Mouse (Mus musculus): ENCODE measurements around the gene Vegfd. TPM values are rescaled to one million over a fixed set of nuclear protein-coding genes. Genes with fewer than 3 reads are reported as not detected.

Vegfd gene
- polyA plus RNA-seq, 1 experiment from 2014 or later, result 0.66 TPM

GRCm38 (mm10) chrX:164420518-164420917 lies 47.3 kb downstream of the Vegfd start:
- 20% methylated on average over 3 of the region's 3 CpGs for WGBS (ENCODE audit: insufficient replicate concordance)
- Histone ChIP-seq H3K4me2 (peak overlapping the region; percentile 74), H3K27me3 (no peaks in the 10 kb centered on the region), H3K27ac (peak overlapping the region; percentile 23; the same call in 1 of the 2 replicates), H3K36me3 (peaks cover 18% of the 10 kb centered on the region), H3K4me3 (replicated peaks) (peak overlapping the region; percentile 71), H3K9ac (peak overlapping the region; percentile 81), H3K4me1 (replicated peaks) (peaks cover 37% of the 10 kb centered on the region), H3K9me3 (replicated peaks) (no peaks in the 10 kb centered on the region)
- ATAC-seq (ENCODE audit: low read depth) (no peak), DNase-seq (no peak)

GRCm38 (mm10) chrX:164424821-164425220 lies 51.6 kb downstream of the Vegfd start:
- DNase-seq (no peak), ATAC-seq (ENCODE audit: low read depth) (peak; percentile 83)
- Histone ChIP-seq H3K27me3 (no peaks in the 10 kb centered on the region), H3K27ac (peak overlapping the region; percentile 75), H3K4me3 (replicated peaks) (peak overlapping the region; percentile 18; the same call in 1 of the 2 replicates), H3K9ac (peak overlapping the region; percentile 50; the same call in 1 of the 2 replicates), H3K9me3 (replicated peaks) (no peaks in the 10 kb centered on the region), H3K4me1 (replicated peaks) (peaks cover 35% of the 10 kb centered on the region), H3K36me3 (peaks cover 47% of the 10 kb centered on the region), H3K4me2 (peak overlapping the region; percentile 43)
- WGBS (ENCODE audit: insufficient replicate concordance), result 32% methylated on average over 1 of the region's 1 CpGs

- Histone ChIP-seq H3K4me3 (replicated peaks) (no peak overlapping the region), H3K4me1 (replicated peaks) (peaks cover 33% of the 10 kb centered on the region), H3K36me3 (peaks cover 69% of the 10 kb centered on the region), H3K27me3 (no peaks in the 10 kb centered on the region), H3K27ac (no peak overlapping the region), H3K9me3 (replicated peaks) (no peaks in the 10 kb centered on the region), H3K4me2 (no peak overlapping the region), H3K9ac (no peak overlapping the region)
- no peak for DNase-seq
- WGBS (ENCODE audit: insufficient replicate concordance), result 69% methylated on average over 4 of the region's 4 CpGs
- no peak for ATAC-seq (ENCODE audit: low read depth)
Observed at GRCm38 (mm10) chrX:164427295-164427694, 54.1 kb downstream of the Vegfd start.

- Histone ChIP-seq H3K4me3 (replicated peaks) (no peak overlapping the region), H3K27ac (no peak overlapping the region), H3K9me3 (replicated peaks) (no peaks in the 10 kb centered on the region), H3K36me3 (peaks cover 67% of the 10 kb centered on the region), H3K4me2 (no peak overlapping the region), H3K9ac (no peak overlapping the region), H3K4me1 (replicated peaks) (peaks cover 37% of the 10 kb centered on the region), H3K27me3 (no peaks in the 10 kb centered on the region)
- no peak for ATAC-seq (ENCODE audit: low read depth)
- no peak for DNase-seq
- WGBS (ENCODE audit: insufficient replicate concordance), result 72% methylated on average over 2 of the region's 2 CpGs
Observed at GRCm38 (mm10) chrX:164428224-164428623, 55.0 kb downstream of the Vegfd start.

GRCm38 (mm10) chrX:164430621-164431020 lies 57.4 kb downstream of the Vegfd start:
- Histone ChIP-seq H3K4me1 (replicated peaks) (peaks cover 19% of the 10 kb centered on the region), H3K4me2 (no peak overlapping the region), H3K36me3 (peaks cover 67% of the 10 kb centered on the region), H3K27me3 (no peaks in the 10 kb centered on the region), H3K9me3 (replicated peaks) (no peaks in the 10 kb centered on the region), H3K9ac (no peak overlapping the region), H3K4me3 (replicated peaks) (no peak overlapping the region), H3K27ac (no peak overlapping the region)
- no peak for DNase-seq
- no peak for ATAC-seq (ENCODE audit: low read depth)
- WGBS (ENCODE audit: insufficient replicate concordance), result 63% methylated on average over 6 of the region's 6 CpGs

- H3K27me3 ChIP-seq, result no peaks in the 10 kb centered on the region
- no peak for ATAC-seq (ENCODE audit: low read depth)
- no peak overlapping the region for H3K9ac ChIP-seq
- no peak overlapping the region for H3K4me2 ChIP-seq
- H3K36me3 ChIP-seq, result peaks cover 64% of the 10 kb centered on the region
- no peak overlapping the region for H3K4me3 ChIP-seq (replicated peaks)
- WGBS (ENCODE audit: insufficient replicate concordance), result 74% methylated on average over 2 of the region's 2 CpGs
- H3K9me3 ChIP-seq (replicated peaks), result no peaks in the 10 kb centered on the region
- H3K27ac ChIP-seq, result no peak overlapping the region
- peaks cover 16% of the 10 kb centered on the region for H3K4me1 ChIP-seq (replicated peaks)
- DNase-seq, result no peak
Observed at GRCm38 (mm10) chrX:164431133-164431532, 58.0 kb downstream of the Vegfd start.

- H3K27me3 ChIP-seq, result no peaks in the 10 kb centered on the region
- no peaks in the 10 kb centered on the region for H3K9me3 ChIP-seq (replicated peaks)
- ATAC-seq (ENCODE audit: low read depth), result no peak
- no peak overlapping the region for H3K27ac ChIP-seq
- peaks cover 16% of the 10 kb centered on the region for H3K4me1 ChIP-seq (replicated peaks)
- no peak overlapping the region for H3K9ac ChIP-seq
- peaks cover 64% of the 10 kb centered on the region for H3K36me3 ChIP-seq
- H3K4me2 ChIP-seq, result no peak overlapping the region
- no peak overlapping the region for H3K4me3 ChIP-seq (replicated peaks)
- no peak for DNase-seq
- 69% methylated on average over 6 of the region's 6 CpGs for WGBS (ENCODE audit: insufficient replicate concordance)
Observed at GRCm38 (mm10) chrX:164431541-164431940, 58.4 kb downstream of the Vegfd start.

- Histone ChIP-seq H3K4me1 (replicated peaks) (peaks cover 16% of the 10 kb centered on the region), H3K27me3 (no peaks in the 10 kb centered on the region), H3K9me3 (replicated peaks) (no peaks in the 10 kb centered on the region), H3K4me2 (no peak overlapping the region), H3K9ac (no peak overlapping the region), H3K4me3 (replicated peaks) (no peak overlapping the region), H3K27ac (no peak overlapping the region), H3K36me3 (peaks cover 55% of the 10 kb centered on the region)
- WGBS (ENCODE audit: insufficient replicate concordance), result 59% methylated on average over 9 of the region's 9 CpGs
- ATAC-seq (ENCODE audit: low read depth) (peak; percentile 47; the same call in 1 of the 2 replicates), DNase-seq (no peak)
Observed at GRCm38 (mm10) chrX:164432682-164433081, 59.5 kb downstream of the Vegfd start.

GRCm38 (mm10) chrX:164436709-164437108 lies 63.5 kb downstream of the Vegfd start, which contains the start of gene Asb11:
Asb11 (plus strand) TSS chrX:164436994.
- H3K27me3 ChIP-seq, result no peaks in the 10 kb centered on the region
- no peak within 1 kb of the TSS for H3K4me3 ChIP-seq (replicated peaks)
- no peak within 1 kb of the TSS for H3K27ac ChIP-seq
- H3K36me3 ChIP-seq, result peaks cover 23% of the 10 kb centered on the region
- no peak within 1 kb of the TSS for H3K4me2 ChIP-seq
- H3K9ac ChIP-seq, result no peak within 1 kb of the TSS
- no peaks in the 10 kb centered on the region for H3K9me3 ChIP-seq (replicated peaks)
- ATAC-seq (ENCODE audit: low read depth) (no peak), DNase-seq (no peak)
- 47% methylated on average over 8 of the region's 8 CpGs for WGBS (ENCODE audit: insufficient replicate concordance)
- H3K4me1 ChIP-seq (replicated peaks), result peaks cover 8% of the 10 kb centered on the region

GRCm38 (mm10) chrX:164439462-164439861 lies 66.3 kb downstream of the Vegfd start:
- Histone ChIP-seq H3K27me3 (no peaks in the 10 kb centered on the region), H3K4me2 (no peak overlapping the region), H3K4me1 (replicated peaks) (0 out of 2 replicates have a peak, but pooled peaks cover 2% of the 10 kb centered on the region), H3K9me3 (replicated peaks) (no peaks in the 10 kb centered on the region), H3K27ac (no peak overlapping the region), H3K36me3 (peaks cover 2% of the 10 kb centered on the region; the same call in 1 of the 2 replicates), H3K9ac (no peak overlapping the region), H3K4me3 (replicated peaks) (no peak overlapping the region)
- no peak for DNase-seq
- no peak for ATAC-seq (ENCODE audit: low read depth)
- WGBS (ENCODE audit: insufficient replicate concordance), result 69% methylated on average over 7 of the region's 7 CpGs

GRCm38 (mm10) chrX:164440140-164440539 lies 67.0 kb downstream of the Vegfd start:
- H3K36me3 ChIP-seq, result no peaks in the 10 kb centered on the region
- no peaks in the 10 kb centered on the region for H3K9me3 ChIP-seq (replicated peaks)
- DNase-seq (no peak), ATAC-seq (ENCODE audit: low read depth) (no peak)
- 74% methylated on average over 2 of the region's 2 CpGs for WGBS (ENCODE audit: insufficient replicate concordance)
- no peak overlapping the region for H3K4me2 ChIP-seq
- H3K4me3 ChIP-seq (replicated peaks), result no peak overlapping the region
- 0 out of 2 replicates have a peak, but pooled peaks cover 6% of the 10 kb centered on the region for H3K4me1 ChIP-seq (replicated peaks)
- H3K9ac ChIP-seq, result no peak overlapping the region
- H3K27me3 ChIP-seq, result no peaks in the 10 kb centered on the region
- no peak overlapping the region for H3K27ac ChIP-seq

GRCm38 (mm10) chrX:164440703-164441102 lies 67.5 kb downstream of the Vegfd start:
- no peak overlapping the region for H3K9ac ChIP-seq
- H3K27ac ChIP-seq, result no peak overlapping the region
- 0 out of 2 replicates have a peak, but pooled peaks cover 6% of the 10 kb centered on the region for H3K4me1 ChIP-seq (replicated peaks)
- no peaks in the 10 kb centered on the region for H3K36me3 ChIP-seq
- H3K4me2 ChIP-seq, result no peak overlapping the region
- no peak for ATAC-seq (ENCODE audit: low read depth)
- no peak for DNase-seq
- H3K9me3 ChIP-seq (replicated peaks), result no peaks in the 10 kb centered on the region
- 64% methylated on average over 3 of the region's 3 CpGs for WGBS (ENCODE audit: insufficient replicate concordance)
- no peaks in the 10 kb centered on the region for H3K27me3 ChIP-seq
- H3K4me3 ChIP-seq (replicated peaks), result no peak overlapping the region
